Mouse (Mus musculus): ENCODE data around the gene Reg3b.
"Not testable (repeated sequence)": the region's sequence is repeated elsewhere in the genome, so short reads cannot be mapped to it uniquely, and the experiment has no call there.

DNA sequence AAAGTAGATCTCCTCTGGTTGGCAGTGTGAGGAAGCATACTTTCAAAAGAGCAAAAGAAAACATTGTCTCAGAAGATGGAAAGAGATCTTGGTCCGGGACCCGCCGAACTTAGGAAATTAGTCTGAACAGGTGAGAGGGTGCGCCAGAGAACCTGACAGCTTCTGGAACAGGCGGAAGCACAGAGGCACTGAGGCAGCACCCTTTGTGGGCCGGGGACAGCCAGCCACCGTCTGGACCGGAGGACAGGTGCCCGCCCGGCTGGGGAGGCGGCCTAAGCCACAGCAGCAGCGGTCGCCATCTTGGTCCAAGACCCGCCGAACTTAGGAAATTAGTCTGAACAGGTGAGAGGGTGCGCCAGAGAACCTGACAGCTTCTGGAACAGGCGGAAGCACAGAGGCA lies 24.9 kb downstream of the Reg3b start, which contains the start of gene Reg2:
- TF ChIP-seq CTCF (IDR thresholded peaks at IDR 0.05; ENCODE audit: low read depth, low read length); POLR2A (IDR thresholded peaks at IDR 0.05; ENCODE audit: extremely low read depth, insufficient read depth, low read length): not testable (repeated sequence)

All from liver, adult 2 months (tissue).